Mouse (Mus musculus): Measurements from ENCODE around the gene Noxo1.

Gene Noxo1

DNA sequence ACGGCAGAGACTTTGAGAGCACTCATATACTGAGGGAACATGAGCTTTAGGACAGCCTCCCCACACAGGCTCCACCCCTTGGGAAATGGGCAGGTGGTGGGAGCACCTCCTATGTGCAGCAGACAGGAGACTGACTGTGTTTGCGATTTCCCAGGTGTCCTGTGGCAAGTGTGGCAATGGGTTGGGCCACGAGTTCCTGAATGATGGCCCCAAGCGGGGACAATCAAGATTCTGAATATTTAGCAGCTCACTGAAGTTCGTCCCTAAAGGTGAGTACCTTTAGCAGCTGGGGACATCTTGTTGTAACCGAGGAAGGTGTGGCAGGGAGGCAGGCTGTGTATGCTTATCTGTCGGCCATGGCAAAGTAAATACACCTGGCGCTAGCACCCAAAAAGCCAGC, 43.9 kb downstream of the Noxo1 start:
- H3K36me3 ChIP-seq (ENCODE audit: insufficient read depth, low read length): peaks cover 26% of the 10 kb centered on the region
- H3K4me3 ChIP-seq (replicated peaks; ENCODE audit: low read length): no peak overlapping the region
- no peaks in the 10 kb centered on the region for H3K27me3 ChIP-seq (ENCODE audit: insufficient read depth, low read length)
- TF ChIP-seq NANOG (IDR thresholded peaks at IDR 0.05; ENCODE audit: borderline replicate concordance, low read length) (no peak), CTCF (conservative IDR thresholded peaks at IDR 0.05; ENCODE audit: low read length) (no peak), POU5F1 (IDR thresholded peaks at IDR 0.05; ENCODE audit: borderline replicate concordance, low read length) (no peak)
- peaks cover 50% of the 10 kb centered on the region for H3K4me1 ChIP-seq (replicated peaks; ENCODE audit: low read depth, low read length)
- H3K9me3 ChIP-seq (ENCODE audit: low read length): no peaks in the 10 kb centered on the region

DNA sequence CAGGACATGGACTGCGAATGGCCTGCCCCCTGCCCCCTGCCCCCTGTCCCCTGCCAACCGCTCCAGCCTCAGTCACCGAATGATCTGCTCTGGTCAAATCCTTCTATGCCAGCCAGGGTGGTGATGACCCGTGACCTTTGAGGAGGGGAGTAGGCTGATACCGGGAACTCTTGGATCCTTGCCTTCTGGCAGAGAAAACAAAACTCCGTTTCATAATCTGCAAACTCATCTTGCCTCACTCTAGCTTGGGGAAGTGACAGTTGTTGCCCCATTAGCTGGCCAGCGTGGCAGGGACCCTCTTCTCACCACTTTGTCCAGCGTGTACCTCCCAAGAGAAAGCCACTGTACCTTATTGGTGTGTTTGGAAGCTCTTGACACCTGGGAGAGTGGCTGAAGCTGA, 46.3 kb downstream of the Noxo1 start:
- H3K27me3 ChIP-seq (ENCODE audit: insufficient read depth, low read length): no peaks in the 10 kb centered on the region
- H3K9me3 ChIP-seq (ENCODE audit: low read length): no peaks in the 10 kb centered on the region
- peaks cover 49% of the 10 kb centered on the region for H3K4me1 ChIP-seq (replicated peaks; ENCODE audit: low read depth, low read length)
- H3K36me3 ChIP-seq (ENCODE audit: insufficient read depth, low read length): peaks cover 26% of the 10 kb centered on the region
- no peak for TF ChIP-seq NANOG (IDR thresholded peaks at IDR 0.05; ENCODE audit: borderline replicate concordance, low read length)
- TF ChIP-seq CTCF (conservative IDR thresholded peaks at IDR 0.05; ENCODE audit: low read length): no peak
- no peak overlapping the region for H3K4me3 ChIP-seq (replicated peaks; ENCODE audit: low read length)

DNA sequence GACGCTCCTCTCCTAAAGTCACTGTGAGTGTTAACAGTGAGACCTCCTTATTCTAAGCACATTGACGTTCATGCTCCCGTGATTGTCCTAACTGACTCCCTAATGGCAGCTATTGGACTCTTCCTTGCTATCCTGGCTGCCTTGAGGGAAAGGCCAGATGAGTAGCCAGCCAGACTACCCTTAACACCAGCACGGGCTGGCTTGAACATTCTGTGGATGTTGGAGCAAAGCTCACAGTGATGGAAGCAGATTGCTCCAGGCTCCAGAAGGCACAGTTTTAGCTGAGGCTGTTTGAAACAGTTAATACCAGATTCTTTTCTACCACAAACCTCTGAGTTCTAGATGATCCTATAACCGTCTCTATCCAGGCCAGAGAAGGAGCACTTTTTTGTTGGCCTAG, 47.9 kb downstream of the Noxo1 start:
- Histone ChIP-seq H3K27me3 (ENCODE audit: insufficient read depth, low read length) (no peaks in the 10 kb centered on the region), H3K9me3 (ENCODE audit: low read length) (no peaks in the 10 kb centered on the region), H3K4me3 (replicated peaks; ENCODE audit: low read length) (no peak overlapping the region), H3K36me3 (ENCODE audit: insufficient read depth, low read length) (peaks cover 26% of the 10 kb centered on the region), H3K4me1 (replicated peaks; ENCODE audit: low read depth, low read length) (peaks cover 42% of the 10 kb centered on the region)
- TF ChIP-seq POU5F1 (IDR thresholded peaks at IDR 0.05; ENCODE audit: borderline replicate concordance, low read length): no peak
- no peak for TF ChIP-seq CTCF (conservative IDR thresholded peaks at IDR 0.05; ENCODE audit: low read length)
- no peak for TF ChIP-seq NANOG (IDR thresholded peaks at IDR 0.05; ENCODE audit: borderline replicate concordance, low read length)

DNA sequence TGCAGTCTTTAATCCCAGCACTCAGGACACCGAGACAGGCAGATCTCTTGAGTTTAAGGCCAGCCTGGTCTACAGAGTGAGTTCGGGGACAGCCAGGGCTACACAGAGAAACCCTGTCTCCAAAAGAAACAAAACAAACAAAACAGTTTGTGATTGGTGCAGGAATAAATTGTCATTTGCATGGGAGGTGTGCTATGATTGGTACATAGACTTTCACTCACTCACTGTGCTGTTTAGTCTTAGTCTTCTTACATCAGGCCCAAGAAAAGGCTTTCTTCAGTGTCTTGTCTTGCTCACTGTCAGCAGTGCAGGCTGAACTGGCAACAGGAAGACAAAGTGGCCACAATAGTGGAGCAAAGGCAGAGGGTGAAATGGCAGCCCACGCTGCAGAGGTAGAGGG, 48.3 kb downstream of the Noxo1 start:
- no peaks in the 10 kb centered on the region for H3K9me3 ChIP-seq (ENCODE audit: low read length)

DNA sequence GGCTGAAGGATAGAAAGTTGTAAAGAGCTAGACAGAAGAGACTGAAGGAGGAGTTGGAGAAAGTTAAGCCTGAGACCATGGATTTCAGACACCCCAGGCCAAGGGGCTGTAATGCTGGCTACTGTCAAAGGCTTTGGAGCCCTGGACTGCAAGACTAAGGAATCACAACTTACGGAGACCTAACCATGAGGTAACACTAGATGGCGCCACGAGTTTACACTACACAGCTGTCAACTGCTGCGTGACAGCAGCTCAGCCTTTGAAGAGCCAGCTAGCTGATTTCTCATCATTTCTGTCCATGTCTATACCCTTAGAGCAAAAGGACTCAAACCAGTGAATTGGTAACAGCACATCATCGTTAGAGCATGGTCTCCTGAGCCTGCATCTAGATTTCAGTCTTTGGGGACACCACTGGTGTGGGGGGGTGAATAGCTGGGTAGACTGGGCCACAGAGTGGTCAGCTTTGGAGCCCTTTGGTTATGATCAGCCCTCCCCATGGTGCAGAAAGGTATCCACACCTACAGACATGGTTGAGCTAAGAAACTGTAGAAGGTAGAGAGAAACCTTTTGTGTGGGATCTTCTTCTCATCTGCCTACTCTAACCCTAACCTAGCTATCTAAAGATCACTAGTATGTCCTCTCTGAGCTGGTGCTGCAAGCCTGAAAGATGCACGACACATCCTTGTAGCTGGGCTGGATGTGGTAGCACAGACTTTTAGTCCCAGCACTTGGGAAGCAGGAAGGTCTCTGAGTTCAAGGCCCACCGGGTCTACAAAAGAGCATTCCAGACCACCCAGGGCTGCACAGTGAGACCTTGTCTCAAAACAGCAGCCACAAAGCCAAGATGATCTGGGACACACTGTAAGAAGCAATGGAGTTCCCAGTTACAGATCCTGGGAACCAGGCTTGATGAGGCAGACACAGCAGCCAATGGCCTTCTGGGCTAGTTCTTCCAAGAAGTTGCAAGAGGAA, 49.8 kb downstream of the Noxo1 start:
- Histone ChIP-seq H3K27me3 (ENCODE audit: insufficient read depth, low read length) (peaks cover 11% of the 10 kb centered on the region), H3K36me3 (ENCODE audit: insufficient read depth, low read length) (peaks cover 19% of the 10 kb centered on the region), H3K9me3 (ENCODE audit: low read length) (no peaks in the 10 kb centered on the region), H3K4me3 (replicated peaks; ENCODE audit: low read length) (no peak overlapping the region), H3K4me1 (replicated peaks; ENCODE audit: low read depth, low read length) (peaks cover 30% of the 10 kb centered on the region)
- TF ChIP-seq POU5F1 (IDR thresholded peaks at IDR 0.05; ENCODE audit: borderline replicate concordance, low read length): no peak
- TF ChIP-seq CTCF (conservative IDR thresholded peaks at IDR 0.05; ENCODE audit: low read length): peak; percentile 74
- TF ChIP-seq NANOG (IDR thresholded peaks at IDR 0.05; ENCODE audit: borderline replicate concordance, low read length): no peak

More for the DNA sequence above, 48.3 kb downstream of the Noxo1 start:
- H3K36me3 ChIP-seq (ENCODE audit: insufficient read depth, low read length): peaks cover 26% of the 10 kb centered on the region
- no peak overlapping the region for H3K4me3 ChIP-seq (replicated peaks; ENCODE audit: low read length)
- TF ChIP-seq CTCF (conservative IDR thresholded peaks at IDR 0.05; ENCODE audit: low read length): no peak
- no peak for TF ChIP-seq NANOG (IDR thresholded peaks at IDR 0.05; ENCODE audit: borderline replicate concordance, low read length)
- no peak for TF ChIP-seq POU5F1 (IDR thresholded peaks at IDR 0.05; ENCODE audit: borderline replicate concordance, low read length)
- H3K27me3 ChIP-seq (ENCODE audit: insufficient read depth, low read length): no peaks in the 10 kb centered on the region
- peaks cover 39% of the 10 kb centered on the region for H3K4me1 ChIP-seq (replicated peaks; ENCODE audit: low read depth, low read length)

DNA sequence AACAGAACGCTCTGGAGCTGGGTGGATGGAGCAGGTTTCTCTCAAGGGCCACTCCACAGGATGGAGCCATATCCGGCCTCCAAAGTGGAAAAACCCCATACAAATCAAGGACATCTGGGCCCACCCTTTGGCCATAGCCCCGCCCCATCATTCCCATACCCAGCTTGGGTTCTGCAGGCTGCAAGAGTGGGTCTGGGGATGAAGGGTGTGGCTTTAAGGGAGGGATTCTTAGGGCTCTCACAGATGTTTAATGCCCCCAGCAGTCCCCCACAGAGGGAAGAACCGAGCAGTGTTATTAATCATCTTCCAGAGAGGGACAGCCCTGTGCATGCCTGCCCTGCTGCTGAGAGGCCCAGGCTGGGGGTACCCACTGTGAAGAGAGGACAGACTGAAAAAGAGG, 51.0 kb downstream of the Noxo1 start:
- Histone ChIP-seq H3K27me3 (ENCODE audit: insufficient read depth, low read length) (peaks cover 22% of the 10 kb centered on the region), H3K9me3 (ENCODE audit: low read length) (no peaks in the 10 kb centered on the region), H3K4me3 (replicated peaks; ENCODE audit: low read length) (0 out of 2 replicates have a peak overlapping the region, but pooled peaks have one; percentile 17), H3K36me3 (ENCODE audit: insufficient read depth, low read length) (peaks cover 8% of the 10 kb centered on the region), H3K4me1 (replicated peaks; ENCODE audit: low read depth, low read length) (peaks cover 41% of the 10 kb centered on the region)
- TF ChIP-seq CTCF (conservative IDR thresholded peaks at IDR 0.05; ENCODE audit: low read length) (no peak), POU5F1 (IDR thresholded peaks at IDR 0.05; ENCODE audit: borderline replicate concordance, low read length) (no peak)
